Mouse (Mus musculus): ENCODE data around the gene Ppp2r5a. TPM values are rescaled to one million over a fixed set of nuclear protein-coding genes. Genes with fewer than 3 reads are reported as not detected.

Ppp2r5a gene
- total RNA-seq, 2 experiments from 2014 or later = 63.7 to 67.8 TPM

DNA sequence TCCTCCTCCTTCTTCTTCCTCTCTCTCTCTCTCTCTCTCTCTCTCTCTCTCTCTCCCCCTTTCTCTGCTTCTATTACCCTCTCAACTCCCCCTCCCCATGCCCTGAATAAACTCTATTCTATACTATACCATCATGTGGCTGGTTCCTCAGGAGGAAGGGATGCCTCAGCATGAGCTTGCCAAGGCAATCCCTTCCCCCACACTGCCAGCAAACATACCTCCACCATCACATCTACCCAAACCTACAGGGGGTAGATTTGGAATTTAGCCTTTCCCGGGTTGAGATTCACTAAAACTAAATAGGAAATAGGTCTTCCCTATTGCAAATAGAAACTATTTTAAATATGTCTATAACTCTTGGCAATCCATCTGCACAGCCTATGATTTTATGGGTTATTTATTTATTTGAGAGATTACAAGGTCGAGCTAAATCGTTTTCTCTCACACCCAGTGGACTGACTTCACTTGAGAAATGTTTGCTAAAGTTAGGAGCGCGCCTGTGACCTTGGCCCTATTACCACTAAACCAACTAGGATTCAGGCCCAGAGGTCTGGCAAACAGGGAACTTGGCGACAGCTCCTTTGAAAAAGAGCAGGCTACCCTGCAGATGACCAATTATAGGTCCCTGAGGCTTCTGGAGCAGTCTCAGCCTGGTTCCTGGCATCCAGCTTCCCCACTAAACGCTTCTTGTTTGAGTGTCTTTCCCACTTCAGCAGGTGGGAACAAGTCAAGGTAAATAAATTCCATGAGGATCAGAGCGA, 17.1 kb upstream of the Ppp2r5a start:
- intact Hi-C loops (cut with DNase I) = no loop called here
- peak in 1 of 2 experiments; percentile 31 for DNase-seq

DNA sequence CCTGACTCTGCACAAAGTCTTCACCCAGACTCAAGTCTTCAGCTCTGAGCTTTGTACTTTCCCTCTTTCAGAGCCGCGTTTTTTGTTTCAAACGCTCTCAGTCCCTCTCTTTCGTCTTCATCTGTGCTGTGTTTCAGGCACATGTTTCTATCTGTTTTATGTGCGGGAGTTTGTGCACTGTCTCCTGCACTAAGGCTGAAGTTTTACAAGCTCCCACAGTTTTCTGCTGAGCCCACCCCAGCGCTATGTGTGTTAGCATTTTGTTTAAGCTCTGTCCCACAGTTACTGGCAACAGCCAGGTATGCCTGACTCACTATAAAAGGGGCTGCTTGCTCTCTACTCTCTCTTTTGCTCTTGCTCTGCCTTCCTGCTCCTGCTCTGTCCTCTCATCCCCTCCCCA, 16.3 kb upstream of the Ppp2r5a start:
- intact Hi-C loops (cut with DNase I) = no loop called here
- DNase-seq = no peak

DNA sequence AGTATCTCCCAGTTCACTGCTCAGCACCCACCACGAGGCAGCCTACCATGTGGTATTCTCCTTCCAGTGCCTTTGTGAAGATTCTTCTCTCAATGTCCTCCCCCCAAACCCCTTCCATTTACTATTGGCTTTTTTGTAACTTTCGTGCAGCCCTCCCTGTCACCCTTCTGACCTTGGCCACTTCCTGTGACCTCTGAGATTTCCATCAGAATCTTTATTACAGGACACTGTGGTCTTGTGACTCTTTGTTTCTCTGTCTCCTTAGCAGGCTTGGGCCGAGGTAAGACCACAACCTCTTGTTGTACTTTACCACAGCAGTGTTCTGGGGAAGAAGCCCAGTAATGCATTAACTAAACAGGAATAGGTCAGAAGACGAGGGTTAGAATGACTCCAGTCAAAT, 15.9 kb upstream of the Ppp2r5a start:
- DNase-seq = no peak
- intact Hi-C loops (cut with DNase I) = no loop called here

DNA sequence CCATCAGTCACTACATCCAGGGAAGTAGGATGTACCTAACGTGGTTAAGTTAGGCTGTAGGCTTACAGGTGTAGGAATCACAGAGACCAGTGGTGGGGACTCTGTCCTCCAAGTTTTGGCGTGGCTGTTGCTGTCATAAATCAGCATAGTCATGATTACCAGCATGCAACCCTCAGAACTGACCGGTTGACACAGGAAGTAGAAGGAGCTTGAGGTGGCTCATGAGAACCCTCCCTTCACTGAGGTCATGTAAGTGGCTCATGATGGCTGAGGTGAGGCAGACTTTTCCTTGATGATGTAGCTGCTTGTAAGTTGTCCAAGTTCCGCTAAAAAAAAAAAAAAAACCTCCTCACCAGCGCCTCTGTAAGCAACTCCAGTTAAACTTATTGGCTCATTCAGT, 14.0 kb upstream of the Ppp2r5a start:
- intact Hi-C loops (cut with DNase I) = no loop called here
- no peak for DNase-seq

DNA sequence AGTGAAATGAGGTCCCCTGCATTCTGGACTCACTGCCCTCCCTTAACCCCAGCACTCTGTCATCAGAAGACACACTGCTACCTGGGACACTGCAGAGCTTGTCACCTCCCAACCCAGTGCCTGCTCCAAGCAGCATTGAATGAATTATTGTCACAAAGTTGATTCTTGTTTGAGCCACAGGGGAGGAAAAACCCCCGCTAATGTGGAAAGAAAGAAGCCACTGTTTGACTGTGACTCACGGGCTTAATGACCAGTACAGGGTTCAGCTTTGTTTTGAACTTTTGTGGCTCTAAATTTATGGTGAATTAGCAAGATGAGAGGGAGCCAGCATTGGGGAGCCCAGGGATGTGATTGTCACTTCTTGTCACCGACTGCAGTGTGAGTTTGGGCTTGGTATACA, 13.5 kb upstream of the Ppp2r5a start:
- intact Hi-C loops (cut with DNase I) = no loop called here
- DNase-seq = no peak

DNA sequence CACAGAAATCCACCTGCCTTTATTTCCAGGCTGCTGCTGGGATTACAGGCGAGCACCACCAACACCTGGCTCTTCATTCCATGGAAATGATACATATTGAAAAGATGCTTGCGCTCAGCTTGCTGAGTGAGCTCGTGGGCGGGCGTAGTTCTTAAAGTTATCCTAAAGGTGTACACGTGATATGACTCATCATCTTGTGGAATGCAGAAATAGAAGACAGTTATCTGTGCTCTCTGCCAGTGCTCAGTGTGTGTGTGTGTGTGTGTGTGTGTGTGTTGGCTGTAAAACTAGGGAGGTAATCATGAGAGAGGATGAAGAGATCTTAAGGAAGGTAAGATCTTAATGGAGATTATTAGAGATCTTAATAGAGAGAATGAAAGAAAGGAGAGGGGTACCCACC, 11.4 kb upstream of the Ppp2r5a start:
- DNase-seq = no peak
- intact Hi-C loops (cut with DNase I) = no loop called here

DNA sequence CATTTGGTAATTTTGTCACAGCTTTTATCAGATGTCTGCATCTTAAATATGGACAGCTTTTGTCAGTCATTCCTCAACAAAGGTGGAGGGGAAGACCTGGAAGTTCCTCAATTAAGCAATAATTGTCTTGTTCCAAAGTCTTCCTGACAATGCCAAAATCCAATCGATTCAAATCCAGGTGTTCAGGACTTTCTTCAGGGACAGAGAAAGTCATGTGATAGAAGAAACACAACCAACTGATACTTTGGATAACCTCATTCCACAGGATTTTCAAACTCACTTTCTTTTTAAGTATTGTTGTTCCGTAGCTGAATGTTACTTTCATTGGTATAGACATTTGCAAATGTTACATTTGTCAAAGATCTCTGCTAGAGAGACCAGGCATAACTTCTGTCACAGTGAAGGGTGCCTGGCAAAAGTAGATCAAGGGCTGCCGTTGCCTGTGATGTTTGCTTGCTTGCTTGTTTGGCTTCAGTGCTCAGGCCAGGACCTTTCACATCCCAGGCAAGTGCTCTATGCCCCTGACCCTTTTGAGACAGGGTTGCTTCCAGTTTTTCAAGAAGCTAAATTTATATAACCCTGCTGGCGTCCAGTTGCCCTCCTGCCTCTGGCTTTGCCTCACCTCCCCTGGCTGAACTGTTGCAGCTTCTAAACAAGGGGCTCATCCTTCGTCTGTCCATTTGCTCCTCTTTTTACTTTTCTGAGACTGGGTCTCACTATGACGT, 10.8 kb upstream of the Ppp2r5a start:
- DNase-seq = no peak
- intact Hi-C loops (cut with DNase I) = no loop called here

DNA sequence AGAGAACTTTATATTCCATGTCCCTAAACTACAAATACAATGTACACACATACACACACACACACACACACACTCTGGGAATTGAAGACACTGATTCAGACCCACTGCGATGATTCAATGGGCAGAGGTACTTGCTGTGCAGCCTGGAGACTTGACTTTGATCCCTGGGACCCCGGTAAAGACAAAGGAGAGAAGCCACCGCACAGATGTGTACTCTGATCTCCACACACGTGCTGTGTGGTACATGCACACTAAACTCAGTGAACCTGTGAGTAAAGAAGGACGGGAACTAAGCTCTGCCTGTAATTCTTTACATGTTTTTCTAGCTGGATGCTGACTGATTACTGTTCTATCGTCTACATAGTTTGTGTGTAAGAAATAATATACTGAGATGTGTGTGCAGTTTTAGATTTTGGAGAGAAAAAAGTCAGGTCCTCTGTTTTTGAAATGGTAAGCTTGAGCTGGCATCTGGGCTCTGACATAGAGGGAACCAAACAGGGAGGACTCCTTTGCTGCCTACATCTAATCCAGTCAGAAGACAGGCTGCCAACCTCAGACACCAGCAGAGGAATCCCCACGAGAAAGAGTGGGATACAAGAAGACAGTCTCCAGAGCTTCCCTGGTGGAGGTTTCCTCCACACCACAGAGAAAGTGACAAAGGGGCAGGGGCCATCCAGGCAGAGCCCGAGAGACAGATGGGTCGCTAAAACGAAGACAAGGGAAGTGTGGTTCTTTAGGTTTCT, 7.4 kb upstream of the Ppp2r5a start:
- DNase-seq = no peak
- intact Hi-C loops (cut with DNase I) = no loop called here

DNA sequence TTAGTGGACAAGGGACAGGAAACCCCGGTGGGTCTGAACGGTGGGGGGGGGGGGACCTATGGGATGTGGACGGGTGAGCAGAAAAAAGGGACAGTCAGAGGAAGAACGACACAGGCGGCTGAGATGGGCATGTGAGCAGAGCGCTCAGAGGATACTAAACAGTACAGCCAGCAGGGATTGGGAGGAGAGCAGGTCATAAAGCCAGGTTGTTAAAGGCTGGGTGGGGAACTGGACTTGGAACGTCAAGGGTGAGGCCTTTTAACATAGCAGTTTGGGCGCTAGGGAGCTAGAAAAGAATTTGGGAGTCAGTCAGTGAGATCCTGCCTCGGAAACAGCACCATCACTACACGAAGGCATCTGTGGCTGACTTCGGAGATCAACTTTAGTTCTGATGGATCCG, 4.2 kb upstream of the Ppp2r5a start:
- no peak for DNase-seq
- intact Hi-C loops (cut with DNase I) = no loop called here

DNA sequence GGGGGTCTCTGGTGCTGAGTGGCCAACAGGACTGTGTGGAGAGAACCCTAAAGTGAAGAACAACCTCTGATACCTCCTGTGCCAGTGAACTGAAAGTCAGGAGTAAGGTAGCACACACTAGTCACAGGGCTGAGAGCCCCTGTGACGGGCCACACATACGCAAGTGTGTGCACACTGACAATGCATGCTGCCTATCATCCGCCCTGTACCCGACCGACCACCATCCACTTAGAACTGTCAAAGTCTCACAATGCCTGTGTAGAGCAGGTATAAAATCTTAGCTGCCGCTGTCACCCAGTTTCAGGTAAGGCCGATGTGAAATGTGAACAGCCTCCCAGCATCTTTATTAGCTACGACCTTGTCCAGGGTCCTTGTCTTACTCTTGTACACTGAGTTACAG, 3.4 kb upstream of the Ppp2r5a start:
- no peak for DNase-seq
- intact Hi-C loops (cut with DNase I) = no loop called here

DNA sequence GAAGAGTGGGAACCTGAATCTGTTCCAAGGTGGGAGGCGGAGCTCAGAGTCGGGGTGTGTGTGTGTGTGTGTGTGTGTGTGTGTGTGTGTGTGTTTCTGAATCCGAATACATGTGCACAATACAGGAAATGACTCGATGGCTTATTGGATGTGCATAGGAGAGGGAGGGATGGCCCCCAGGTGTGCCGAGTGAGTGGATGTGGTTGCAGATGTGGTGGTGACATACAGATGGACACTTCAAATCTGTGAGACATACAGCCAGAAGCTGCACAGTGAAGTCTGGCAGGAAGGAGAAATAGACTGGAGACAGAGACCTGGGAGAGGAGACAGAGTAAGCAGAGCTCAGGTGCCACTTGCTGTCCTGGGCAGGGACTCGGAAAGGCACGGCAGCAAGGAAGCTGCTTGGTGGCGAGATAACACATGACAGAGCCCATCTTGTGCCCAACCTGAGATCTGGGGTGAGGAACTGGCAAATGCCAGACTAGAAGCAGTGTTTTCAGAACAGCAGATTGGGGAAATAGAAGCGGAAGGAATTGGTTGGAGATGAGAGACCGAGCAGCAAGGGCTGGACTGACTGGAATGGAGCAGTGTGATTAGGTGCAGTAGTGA, 1.8 kb upstream of the Ppp2r5a start:
- no peak for DNase-seq
- intact Hi-C loops (cut with DNase I) = no loop called here

DNA sequence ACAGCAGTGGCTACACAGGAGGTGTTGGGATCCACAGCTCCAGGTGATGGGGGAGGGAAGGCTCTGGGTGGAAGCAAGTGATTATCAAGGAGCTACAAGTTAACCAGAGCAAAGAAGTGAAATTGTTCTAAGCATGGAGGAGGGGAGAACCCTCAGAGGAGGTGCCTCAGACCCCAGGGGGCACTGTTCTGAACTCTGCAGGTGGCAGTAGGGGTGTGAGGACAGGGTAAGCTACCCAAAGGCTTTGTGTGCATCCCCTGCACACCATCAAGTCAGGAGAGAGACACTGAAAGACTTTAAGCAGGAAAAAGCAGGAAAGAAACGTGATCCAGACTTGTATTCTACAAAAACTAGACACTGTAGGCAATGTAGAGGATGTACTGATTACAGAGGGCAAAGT, 1.2 kb upstream of the Ppp2r5a start:
- intact Hi-C loops (cut with DNase I) = no loop called here
- no peak for DNase-seq

DNA sequence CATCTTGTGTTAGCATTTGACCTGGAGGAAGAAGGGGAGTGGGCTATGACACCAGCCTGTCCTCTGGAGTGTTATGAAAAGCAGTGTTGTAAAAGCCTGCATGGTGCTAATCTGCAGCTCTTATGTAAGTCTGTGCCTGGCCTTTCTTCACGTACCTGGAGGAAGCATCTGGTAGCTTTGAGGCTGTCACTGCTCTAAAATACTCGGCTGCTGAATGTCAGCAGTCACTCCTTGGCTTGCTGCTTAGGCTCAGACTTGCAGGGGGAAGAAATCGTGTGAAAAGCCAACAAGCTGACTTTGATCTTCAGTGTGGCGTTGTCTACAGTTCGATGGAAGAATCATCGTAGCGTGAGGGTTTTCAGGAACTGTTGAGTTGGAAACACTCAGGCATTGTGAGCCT, 566 bp downstream of the Ppp2r5a start:
- intact Hi-C loops (cut with DNase I) = no loop called here
- DNase-seq = no peak

DNA sequence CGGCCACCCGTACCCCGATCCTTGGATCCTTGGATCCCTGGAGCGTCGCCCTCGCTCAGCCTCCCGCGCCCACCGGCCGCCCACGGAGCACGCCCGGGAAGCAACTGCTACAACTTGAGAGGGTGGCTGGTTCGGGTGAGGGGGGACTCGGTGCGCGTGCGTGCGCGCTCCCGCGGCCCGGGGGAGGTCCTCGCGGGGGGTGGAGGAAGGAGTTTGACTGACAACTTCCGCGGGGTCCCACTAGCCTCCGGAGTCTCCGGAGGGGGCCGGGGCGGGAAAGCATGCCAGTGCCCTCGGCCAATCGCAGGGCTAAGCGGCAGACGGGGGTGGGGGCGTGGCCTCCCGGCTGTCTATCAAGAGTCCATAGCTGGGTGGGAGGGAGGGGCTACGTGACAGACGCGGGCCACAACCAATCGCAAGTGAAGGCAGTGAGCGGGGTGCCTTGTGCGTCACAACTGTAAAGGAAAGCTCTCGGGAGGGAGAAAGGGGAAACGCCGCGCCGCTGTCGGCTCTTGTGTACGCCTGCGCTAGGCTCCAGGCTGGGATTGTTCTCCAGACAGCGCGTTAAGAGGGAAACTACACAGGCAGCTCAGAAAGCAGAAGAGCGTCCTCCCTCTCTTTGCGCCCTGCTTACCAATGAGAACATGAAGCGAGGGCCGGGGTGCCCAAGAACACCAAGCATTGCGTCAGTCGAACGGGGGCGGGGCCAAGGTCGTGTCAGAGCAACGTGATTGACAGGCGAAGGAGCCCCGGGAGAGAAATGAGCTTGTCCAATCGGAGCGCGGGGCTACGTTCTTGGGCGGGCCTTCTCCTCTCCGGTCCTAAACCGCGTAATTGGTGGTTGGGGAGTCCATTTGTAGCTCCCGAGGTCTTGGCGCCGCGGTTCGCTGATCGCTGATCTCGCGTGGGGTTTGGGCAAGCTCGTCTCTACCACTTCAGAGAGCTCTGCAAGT, 5.9 kb downstream of the Ppp2r5a start:
- DNase-seq = peak; percentile 99
- intact Hi-C loops (cut with DNase I) = loop anchor here (2.0 kb wide), 1 partner anchor 74 kb away; no protein-coding TSS in a partner anchor

DNA sequence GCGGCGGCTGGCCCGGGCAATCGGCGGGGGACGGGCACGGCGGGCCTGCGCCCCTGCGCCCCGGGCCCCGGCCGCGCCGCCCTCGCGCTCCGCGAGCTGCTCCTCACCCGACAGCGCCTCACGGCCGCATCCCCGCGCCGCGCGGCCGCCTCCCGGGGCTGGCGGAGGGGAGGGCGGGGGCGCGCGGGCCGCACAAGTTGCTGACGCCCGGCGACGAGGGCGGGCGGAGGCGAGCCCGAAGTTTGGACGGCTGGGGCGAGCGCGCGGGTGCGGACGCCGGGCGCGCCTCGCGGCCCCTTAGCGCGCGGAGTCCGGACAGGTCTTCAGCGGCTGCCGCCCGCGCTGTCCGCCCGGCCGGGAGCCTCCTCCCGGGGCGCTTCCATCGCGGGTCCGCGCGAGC, 6.6 kb downstream of the Ppp2r5a start:
- peak in 1 of 2 experiments; percentile 56 for DNase-seq
- intact Hi-C loops (cut with DNase I) = loop anchor here (2.0 kb wide), 1 partner anchor 74 kb away; no protein-coding TSS in a partner anchor

DNA sequence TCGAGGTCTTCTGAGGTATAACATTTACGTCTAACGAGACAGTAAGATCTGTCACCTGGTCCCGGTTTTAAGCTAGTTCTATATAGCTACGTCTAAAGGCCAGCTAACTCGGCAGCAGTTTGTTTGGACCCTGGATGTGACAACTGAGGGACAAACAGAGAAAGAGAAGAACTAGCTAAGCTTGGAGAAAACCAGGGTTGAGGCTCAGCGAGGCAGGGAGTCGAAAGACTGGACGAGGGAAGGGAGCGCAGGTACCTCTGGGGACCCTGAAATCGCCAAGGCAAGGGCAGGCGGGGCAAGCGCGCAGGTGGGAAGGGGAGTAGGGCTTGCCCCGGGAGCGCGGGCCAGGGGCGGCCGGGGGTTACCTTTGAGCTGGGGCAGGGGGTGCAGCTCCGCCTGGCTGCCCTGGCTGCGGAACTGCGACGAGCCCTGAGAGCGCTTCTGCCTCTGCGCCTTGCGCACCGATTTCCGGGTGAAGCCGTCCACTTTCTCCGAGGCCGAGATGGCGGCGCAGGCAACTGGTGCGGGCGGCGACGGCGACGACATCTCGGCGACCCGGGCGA, 7.1 kb downstream of the Ppp2r5a start:
- DNase-seq = peak; percentile 50 to 62
- intact Hi-C loops (cut with DNase I) = loop anchor here (2.0 kb wide), 1 partner anchor 75 kb away; no protein-coding TSS in a partner anchor

DNA sequence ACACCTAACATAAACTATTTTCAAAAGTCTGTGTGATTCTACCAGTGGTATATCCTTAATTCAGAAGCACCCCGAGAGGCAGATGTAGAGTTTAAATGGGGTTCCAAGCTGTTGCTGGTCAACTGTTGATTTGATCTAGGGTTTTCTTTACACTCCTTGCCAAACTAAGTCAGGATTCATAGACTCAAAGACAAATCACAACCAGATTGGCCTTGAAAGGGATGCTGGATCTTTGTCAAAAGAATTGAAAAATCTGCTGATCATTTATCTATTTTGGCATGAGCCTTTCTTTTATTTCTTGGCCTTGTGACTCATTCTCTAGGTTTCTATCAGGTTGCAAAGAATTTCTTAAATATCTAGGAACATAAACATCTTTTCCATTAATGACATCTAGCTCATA, 7.9 kb downstream of the Ppp2r5a start:
- intact Hi-C loops (cut with DNase I) = no loop called here
- no peak for DNase-seq

DNA sequence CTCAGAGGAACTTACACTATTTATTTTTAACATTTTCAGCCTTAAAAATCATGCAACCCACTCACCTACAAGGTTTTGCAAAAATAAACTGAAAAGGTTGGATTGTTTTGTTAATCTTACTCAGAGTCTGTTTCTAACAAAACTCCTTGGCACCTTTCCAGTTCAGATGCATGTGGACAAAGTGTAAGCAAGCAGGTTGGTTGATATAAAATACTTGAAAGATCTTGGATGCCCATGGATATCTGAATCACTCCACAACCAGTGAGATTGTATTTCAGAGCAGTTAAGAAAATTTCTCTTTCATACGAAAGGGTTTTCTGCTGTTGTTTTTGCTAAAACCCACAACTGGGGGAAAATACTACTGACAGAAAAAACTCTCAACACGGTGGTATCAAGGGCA, 8.9 kb downstream of the Ppp2r5a start:
- DNase-seq = no peak
- intact Hi-C loops (cut with DNase I) = loop anchor here (5.0 kb wide), 1 partner anchor 77 kb away; the partner anchor contains the start of gene Nenf

DNA sequence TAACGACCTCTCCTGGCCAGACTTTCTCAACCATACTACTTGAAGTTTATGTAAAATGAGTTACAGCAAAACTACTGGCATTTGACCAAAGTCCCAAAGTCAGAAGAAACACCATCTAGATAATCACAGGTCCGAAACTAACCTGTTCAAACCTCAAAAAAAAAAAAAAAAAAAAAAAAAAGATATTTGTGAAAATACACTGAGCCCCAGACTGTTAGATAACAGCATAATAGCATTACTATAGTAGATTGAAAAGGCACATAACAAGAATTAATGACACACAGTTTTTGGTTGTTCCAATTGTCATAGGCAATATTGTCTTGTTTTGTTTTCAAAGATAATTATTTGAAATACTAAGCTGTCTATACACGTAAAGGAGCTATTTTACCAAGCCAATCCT, 9.5 kb downstream of the Ppp2r5a start:
- intact Hi-C loops (cut with DNase I) = loop anchor here (5.0 kb wide), 1 partner anchor 76 kb away; the partner anchor contains the start of gene Nenf
- no peak for DNase-seq

Measured in gastrocnemius, postnatal 36 days (tissue).